Mouse (Mus musculus) megakaryocyte progenitor cell, adult 5-6 weeks (primary cell): ENCODE data around the gene Kmo. TPM values are rescaled to one million over a fixed set of nuclear protein-coding genes. Genes with fewer than 3 reads are reported as not detected.
A peak's percentile ranks its signal among the peaks of the same experiment; 100 is the strongest.

ENCODE experiments used
- ATAC-seq: replicated peaks from 2 replicates; pipeline ENCODE4 v1.8.0; 2016; ENCODE audit warnings: mild to moderate bottlenecking, moderate TSS enrichment, inconsistent platforms; ENCODE audit not compliant: poor library complexity
- total RNA-seq, 2 experiments: library from RNA; stranded (forward) in 1 of 2; stranded (reverse) in 1 of 2; fragments of 157-497, 149-512 nt in 1 of 2; fragments of 200-1000 nt in 1 of 2; gene quantifications; 2 replicates each; pipeline versions ENCODE4 v1.2.3 to v1.2.4; 2015 to 2017

The Kmo gene
- total RNA-seq (2015) (3.0 and 3.4 TPM in 2 replicates), total RNA-seq (2017) (6.4 and 7.1 TPM in 2 replicates)

GRCm38 (mm10) chr1:175619814-175620431, at the start of gene Kmo:
Kmo (plus strand) TSS chr1:175620381.
- no peak for ATAC-seq

GRCm38 (mm10) chr1:175574129-175574528, 46.1 kb upstream of the Kmo start:
- 0 out of 2 replicates have a peak, but pooled peaks have one; percentile 9 for ATAC-seq

- ATAC-seq = no peak
Observed at GRCm38 (mm10) chr1:175578425-175579096, 41.6 kb upstream of the Kmo start.

- no peak for ATAC-seq
Observed at GRCm38 (mm10) chr1:175579598-175580235, 40.5 kb upstream of the Kmo start.

GRCm38 (mm10) chr1:175580346-175580745, 39.8 kb upstream of the Kmo start:
- ATAC-seq = no peak

- no peak for ATAC-seq
Observed at GRCm38 (mm10) chr1:175582799-175583198, 37.4 kb upstream of the Kmo start.

GRCm38 (mm10) chr1:175585267-175585666, 34.9 kb upstream of the Kmo start:
- no peak for ATAC-seq

- ATAC-seq = no peak
Observed at GRCm38 (mm10) chr1:175586656-175587055, 33.5 kb upstream of the Kmo start.

- ATAC-seq = no peak
Observed at GRCm38 (mm10) chr1:175592832-175593231, 27.3 kb upstream of the Kmo start.

- peak; percentile 46 for ATAC-seq
Observed at GRCm38 (mm10) chr1:175602231-175602630, 17.9 kb upstream of the Kmo start.

- 0 out of 2 replicates have a peak, but pooled peaks have one; percentile 24 for ATAC-seq
Observed at GRCm38 (mm10) chr1:175603390-175603789, 16.8 kb upstream of the Kmo start.

GRCm38 (mm10) chr1:175607308-175607707, 12.9 kb upstream of the Kmo start:
- ATAC-seq = no peak

- ATAC-seq = no peak
Observed at GRCm38 (mm10) chr1:175607838-175608585, 12.2 kb upstream of the Kmo start.

GRCm38 (mm10) chr1:175608708-175609107, 11.5 kb upstream of the Kmo start:
- ATAC-seq = no peak

GRCm38 (mm10) chr1:175614992-175615391, 5.2 kb upstream of the Kmo start:
- ATAC-seq = no peak

GRCm38 (mm10) chr1:175623656-175624055, 3.5 kb downstream of the Kmo start:
- no peak for ATAC-seq

GRCm38 (mm10) chr1:175625257-175625879, 5.2 kb downstream of the Kmo start, which contains the start of gene Fh1:
Fh1 (minus strand) TSS chr1:175625635.
- ATAC-seq = peak; percentile 91

GRCm38 (mm10) chr1:175625990-175626692, 6.0 kb downstream of the Kmo start:
- ATAC-seq = peak; percentile 48

GRCm38 (mm10) chr1:175629248-175629647, 9.1 kb downstream of the Kmo start:
- no peak for ATAC-seq

- no peak for ATAC-seq
Observed at GRCm38 (mm10) chr1:175630345-175630744, 10.2 kb downstream of the Kmo start.
